Mouse (Mus musculus) bone marrow macrophage, adult 2 months (primary cell): ENCODE measurements around the gene Gm20481.
"Not testable (repeated sequence)": the region's sequence is repeated elsewhere in the genome, so short reads cannot be mapped to it uniquely, and the experiment has no call there.

Experiments used
- CTCF ChIP-seq: IDR thresholded peaks from 2 replicates; pipeline ENCODE4 v1.5.1; 2012; ENCODE audit warnings: low read depth, mild to moderate bottlenecking, low read length, moderate library complexity
- POLR2A ChIP-seq: IDR thresholded peaks from 2 replicates; pipeline ENCODE4 v1.6.1; 2012; ENCODE audit warnings: mild to moderate bottlenecking, low read depth, low read length, borderline replicate concordance

DNA sequence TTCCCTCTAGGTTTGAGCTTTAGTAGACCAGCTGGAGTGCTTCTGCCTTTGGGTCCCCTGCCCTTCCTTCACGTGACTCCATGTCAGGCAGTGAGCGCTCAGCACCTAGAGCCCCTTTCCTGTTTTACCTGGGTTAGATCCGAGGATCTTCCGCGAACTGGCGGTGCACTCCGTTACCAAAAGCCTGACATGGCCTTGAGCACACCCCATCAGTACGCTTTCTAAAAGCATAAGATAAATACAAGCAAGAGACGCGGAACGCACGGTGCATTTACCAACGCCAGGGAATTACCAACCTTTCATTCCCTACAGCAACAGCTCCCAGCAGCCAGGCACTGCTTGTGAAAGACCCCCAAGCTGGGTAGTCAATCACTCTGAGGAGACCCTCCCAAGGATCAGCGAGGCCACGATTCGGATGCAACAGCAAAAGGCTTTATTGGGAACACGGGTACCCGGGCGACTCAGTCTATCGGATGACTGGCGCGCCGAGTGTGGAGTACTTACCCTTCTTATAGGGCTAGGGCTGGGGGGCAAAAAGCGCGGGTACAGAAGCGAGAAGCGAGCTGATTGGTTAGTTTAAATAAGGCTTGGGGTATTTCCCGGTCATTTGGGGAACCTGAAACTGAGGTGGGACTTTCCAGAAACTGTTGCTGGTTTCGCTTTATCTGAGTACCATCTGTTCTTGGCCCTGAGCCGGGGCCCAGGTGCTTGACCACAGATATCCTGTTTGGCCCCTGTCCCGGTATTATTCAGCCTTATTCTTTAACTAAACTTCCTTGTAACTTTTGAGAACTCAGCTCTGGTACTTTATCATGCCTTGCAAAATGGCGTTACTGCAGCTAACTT lies 30.4 kb downstream of the Gm20481 start:
- TF ChIP-seq CTCF, POLR2A: not testable (repeated sequence)
